Mouse (Mus musculus) heart, postnatal 0 days (tissue): ENCODE data around the gene Myrip. TPM values are rescaled to one million over a fixed set of nuclear protein-coding genes. Genes with fewer than 3 reads are reported as not detected.

ENCODE experiments used
- ATAC-seq: fragments of 200-750 bp; cut with Nextera tagmentation; 2 replicates; pipeline ENCODE4 v1.8.0; 2017; ENCODE audit warnings: low read depth, moderate number of reproducible peaks, moderate library complexity; ENCODE audit not compliant: insufficient read depth
- DNase-seq: peaks from one replicate; pipeline ENCODE4 v3.0.0-alpha.2; 2016; ENCODE audit warnings: low spot score
- H3K27ac ChIP-seq: fragments of 300-500 bp; sonication (generic); 2 replicates; pipeline ENCODE4 v1.5.1; 2014; ENCODE audit warnings: low read depth, mild to moderate bottlenecking
- H3K27me3 ChIP-seq: fragments of 300-500 bp; sonication (generic); 2 replicates; pipeline ENCODE4 v1.6.1; 2014; ENCODE audit warnings: low read length, mixed read lengths; ENCODE audit not compliant: control insufficient read depth, insufficient read depth
- H3K36me3 ChIP-seq: fragments of 300-500 bp; sonication (generic); replicated peaks from 2 replicates; pipeline ENCODE4 v1.6.1; 2014; ENCODE audit warnings: low read length, mixed read lengths; ENCODE audit not compliant: control insufficient read depth, insufficient read depth
- H3K4me1 ChIP-seq: fragments of 300-500 bp; sonication (generic); 2 replicates; pipeline ENCODE4 v1.6.1; 2014; ENCODE audit warnings: antibody characterized with exemption; ENCODE audit not compliant: control insufficient read depth, insufficient read depth
- H3K4me2 ChIP-seq: fragments of 300-500 bp; sonication (generic); 2 replicates; pipeline ENCODE4 v1.6.1; 2014; ENCODE audit warnings: low read depth, mild to moderate bottlenecking, low read length, moderate library complexity
- H3K4me3 ChIP-seq: fragments of 300-500 bp; sonication (generic); 2 replicates; pipeline ENCODE4 v1.5.1; 2014; ENCODE audit warnings: low read depth, low read length
- H3K9ac ChIP-seq: fragments of 300-500 bp; sonication (generic); replicated peaks from 2 replicates; pipeline ENCODE4 v1.6.1; 2014; ENCODE audit warnings: low read depth, low read length, mixed read lengths
- H3K9me3 ChIP-seq: fragments of 300-500 bp; sonication (generic); replicated peaks from 2 replicates; pipeline ENCODE4 v1.6.1; 2016; ENCODE audit warnings: low read length; ENCODE audit not compliant: control insufficient read depth
- CTCF ChIP-seq: IDR thresholded peaks from 2 replicates; pipeline ENCODE4 v1.5.1; 2016; ENCODE audit warnings: antibody characterized with exemption, control low read depth, low read depth
- EP300 ChIP-seq: IDR thresholded peaks from 2 replicates; pipeline ENCODE4 v1.6.1; 2016; ENCODE audit warnings: antibody characterized with exemption, low read depth
- WGBS: fragments of 180-500 bp; shearing (Covaris S2); extraction: QIAGEN DNeasy Blood & Tissue Kit; methylation state at CpG from one replicate; pipeline ENCODE4 v1.1.7; 2014; 5-methylcytosine and 5-hydroxymethylcytosine counted together
- polyA plus RNA-seq: library from polyadenylated mRNA; unstranded; fragments of >200 nt; fragmentation: Nextera tagmentation; extraction: Ambion mirVana; gene quantifications from 2 replicates; pipeline ENCODE4 v1.2.1, GENCODE M21; 2015
- total RNA-seq: library from RNA; depleted of rRNA; stranded (reverse); fragments of >200 nt; gene quantifications from 2 replicates; pipeline ENCODE4 v1.2.3, GENCODE M21; 2014; ENCODE audit warnings: low replicate concordance

Gene Myrip
- total and polyA plus RNA-seq, 2 experiments from 2014 or later = 0.34 to 2.6 TPM

GRCm38 (mm10) chr9:120358060-120358459 lies 56.7 kb downstream of the Myrip start:
- 68% methylated on average over 6 of the region's 6 CpGs for WGBS
- no peak overlapping the region for H3K4me2 ChIP-seq
- TF ChIP-seq CTCF (no peak), EP300 (no peak)
- no peak overlapping the region for H3K27ac ChIP-seq
- H3K9ac ChIP-seq = no peak overlapping the region
- H3K4me1 ChIP-seq = no peaks in the 10 kb centered on the region
- no peaks in the 10 kb centered on the region for H3K27me3 ChIP-seq
- H3K4me3 ChIP-seq = no peak overlapping the region
- peaks cover 4% of the 10 kb centered on the region; the same call in 1 of the 2 replicates for H3K9me3 ChIP-seq
- DNase-seq (no peak), ATAC-seq (no peak)
- no peaks in the 10 kb centered on the region for H3K36me3 ChIP-seq

DNA sequence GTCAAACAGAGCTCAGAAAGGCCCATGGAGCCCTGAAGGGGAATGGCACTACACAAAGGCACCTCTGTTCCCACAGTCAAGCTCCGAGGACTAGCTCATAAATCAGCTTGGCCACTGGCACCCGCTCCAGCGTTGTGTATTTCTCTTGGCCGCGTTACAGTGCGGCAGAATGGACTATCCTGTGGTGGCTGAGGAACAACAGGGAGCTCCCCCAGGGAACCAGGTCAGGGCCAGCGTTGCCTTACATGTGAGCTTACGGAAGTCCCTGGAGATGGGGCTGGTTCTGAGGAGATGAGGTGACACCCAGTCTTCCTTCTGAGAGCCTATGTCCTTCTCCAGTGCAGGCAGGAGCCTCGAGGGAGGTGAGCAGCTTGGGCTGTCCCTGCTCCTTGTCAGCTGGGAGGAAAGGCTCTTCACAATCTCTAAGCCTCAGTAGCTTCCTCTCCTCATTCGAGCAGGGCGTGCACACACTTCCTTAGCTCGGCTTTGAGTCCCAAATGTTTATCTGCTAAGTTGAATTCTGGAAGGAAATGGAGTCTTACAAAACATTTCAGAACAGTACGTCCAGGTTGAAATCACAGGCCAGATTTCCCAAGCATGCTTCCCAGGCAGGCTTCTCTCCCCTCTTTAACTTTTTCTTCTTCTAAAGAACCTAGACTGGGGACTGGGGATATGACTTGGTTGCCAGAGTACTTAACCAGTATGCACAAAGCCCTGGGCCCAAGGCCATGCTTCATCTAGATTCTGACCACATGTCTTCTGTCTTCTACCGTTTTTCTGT lies 59.3 kb downstream of the Myrip start:
- DNase-seq = peak; percentile 69
- H3K9me3 ChIP-seq = no peaks in the 10 kb centered on the region
- H3K36me3 ChIP-seq = no peaks in the 10 kb centered on the region
- peak overlapping the region; percentile 76 for H3K27ac ChIP-seq
- H3K27me3 ChIP-seq = no peaks in the 10 kb centered on the region
- TF ChIP-seq CTCF (no peak), EP300 (peak; percentile 66; the same call in 1 of the 2 replicates)
- H3K4me1 ChIP-seq = 0 out of 2 replicates have a peak, but pooled peaks cover 5% of the 10 kb centered on the region
- peak; percentile 81 for ATAC-seq
- 39% methylated on average over 14 of the region's 14 CpGs for WGBS
- H3K4me2 ChIP-seq = no peak overlapping the region
- no peak overlapping the region for H3K9ac ChIP-seq
- H3K4me3 ChIP-seq = no peak overlapping the region

DNA sequence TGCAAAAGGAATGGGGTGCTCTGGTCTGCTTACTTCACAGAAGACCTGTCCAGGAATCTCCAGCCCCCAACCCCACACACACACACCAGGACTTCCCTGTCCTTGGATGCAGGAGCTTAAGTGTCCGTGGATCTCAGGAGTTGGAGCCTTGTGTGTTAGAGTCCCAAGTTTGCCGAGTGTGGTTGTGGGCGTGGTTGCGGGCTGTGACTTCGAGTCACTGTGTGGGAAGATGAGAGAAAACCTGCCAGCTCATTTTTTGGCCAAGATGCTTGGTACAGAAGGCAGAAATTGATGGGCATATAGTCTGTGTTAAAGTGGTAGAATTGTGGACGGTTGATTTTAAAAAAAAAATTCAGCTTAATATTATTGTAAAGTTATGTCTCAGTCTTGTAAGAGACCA lies 60.3 kb downstream of the Myrip start:
- Histone ChIP-seq H3K36me3 (no peaks in the 10 kb centered on the region), H3K4me2 (no peak overlapping the region), H3K4me1 (0 out of 2 replicates have a peak, but pooled peaks cover 5% of the 10 kb centered on the region), H3K4me3 (no peak overlapping the region), H3K9ac (no peak overlapping the region), H3K27me3 (no peaks in the 10 kb centered on the region), H3K9me3 (no peaks in the 10 kb centered on the region), H3K27ac (no peak overlapping the region)
- ATAC-seq = no peak
- TF ChIP-seq CTCF (no peak), EP300 (no peak)
- no peak for DNase-seq
- 81% methylated on average over 6 of the region's 6 CpGs for WGBS

DNA sequence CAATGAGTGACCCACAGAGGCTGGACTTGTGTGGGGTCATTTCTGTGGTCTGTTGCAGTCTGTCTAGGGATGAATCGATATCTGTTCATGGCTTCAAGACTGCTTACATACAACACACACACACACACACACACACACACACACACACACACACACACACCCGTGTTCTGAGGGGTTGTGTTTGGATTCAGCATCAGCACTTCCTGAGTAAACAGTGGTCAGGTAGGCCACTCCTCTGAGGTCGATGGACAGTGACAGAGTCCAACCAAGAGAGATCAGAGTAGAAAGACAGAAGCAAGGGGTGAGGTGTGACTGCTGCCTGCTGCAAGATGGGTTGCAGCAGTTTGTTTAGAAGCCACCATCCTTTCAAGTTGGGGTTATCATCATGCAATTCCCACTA lies 61.4 kb downstream of the Myrip start:
- H3K9ac ChIP-seq = no peak overlapping the region
- DNase-seq = no peak
- no peak overlapping the region for H3K4me2 ChIP-seq
- ATAC-seq = no peak
- TF ChIP-seq CTCF = no peak
- no peak for TF ChIP-seq EP300
- H3K4me1 ChIP-seq = 0 out of 2 replicates have a peak, but pooled peaks cover 5% of the 10 kb centered on the region
- WGBS = 75% methylated on average over 3 of the region's 3 CpGs
- no peak overlapping the region for H3K4me3 ChIP-seq
- no peaks in the 10 kb centered on the region for H3K9me3 ChIP-seq
- H3K27me3 ChIP-seq = no peaks in the 10 kb centered on the region
- no peak overlapping the region for H3K27ac ChIP-seq
- no peaks in the 10 kb centered on the region for H3K36me3 ChIP-seq

DNA sequence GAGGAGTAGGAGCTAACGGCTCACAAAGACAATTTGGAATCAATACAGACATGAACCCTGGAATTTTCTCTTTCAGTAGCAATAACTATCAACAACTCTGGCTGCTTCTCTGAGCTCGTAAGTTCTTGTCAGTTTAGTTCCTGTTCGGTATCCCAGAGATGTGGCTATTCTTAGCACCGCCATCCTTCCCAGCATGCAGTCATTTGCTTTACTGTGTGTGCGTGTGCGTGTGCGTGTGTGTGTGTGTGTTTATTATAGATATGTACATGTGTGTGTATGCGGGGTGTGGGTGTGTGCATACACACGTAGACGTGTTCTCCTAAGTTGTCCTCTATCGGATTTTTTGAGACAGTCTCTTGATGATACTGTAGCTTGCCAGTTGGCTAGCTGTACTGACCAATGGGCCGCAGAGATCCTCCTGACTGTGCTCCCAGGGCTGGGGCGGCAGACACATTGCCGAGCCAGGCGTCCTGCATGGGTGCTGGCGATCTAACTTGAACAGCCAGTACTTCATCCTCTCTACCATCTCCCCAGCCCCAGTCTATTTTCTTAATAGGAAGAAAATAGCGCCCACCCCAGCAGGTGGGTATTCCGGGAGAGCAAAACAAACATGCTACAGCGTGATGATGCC lies 63.5 kb downstream of the Myrip start:
- DNase-seq (peak; percentile 40), ATAC-seq (0 out of 2 replicates have a peak, but pooled peaks have one; percentile 17)
- no peaks in the 10 kb centered on the region for H3K27me3 ChIP-seq
- H3K4me2 ChIP-seq = peak overlapping the region; percentile 46
- H3K4me3 ChIP-seq = 0 out of 2 replicates have a peak overlapping the region, but pooled peaks have one; percentile 12
- H3K4me1 ChIP-seq = 0 out of 2 replicates have a peak, but pooled peaks cover 5% of the 10 kb centered on the region
- TF ChIP-seq EP300 (no peak), CTCF (no peak)
- H3K9me3 ChIP-seq = no peaks in the 10 kb centered on the region
- no peaks in the 10 kb centered on the region for H3K36me3 ChIP-seq
- no peak overlapping the region for H3K27ac ChIP-seq
- 46% methylated on average over 19 of the region's 19 CpGs for WGBS
- H3K9ac ChIP-seq = no peak overlapping the region
